Mouse (Mus musculus): ENCODE data around the gene Exosc1.

Gene Exosc1

GRCm38 (mm10) chr19:41888191-41888590 is 45.0 kb downstream of the Exosc1 start:
- in situ Hi-C loops (cut with MboI; ENCODE audit: unreplicated experiment in 2 of 2) = no loop called here

GRCm38 (mm10) chr19:41883882-41884281 is 49.3 kb downstream of the Exosc1 start:
- in situ Hi-C loops (cut with MboI; ENCODE audit: unreplicated experiment in 2 of 2) = no loop called here

- in situ Hi-C loops (cut with MboI; ENCODE audit: unreplicated experiment in 2 of 2) = no loop called here
Measured at GRCm38 (mm10) chr19:41881842-41882241, 51.4 kb downstream of the Exosc1 start.

- in situ Hi-C loops (cut with MboI; ENCODE audit: unreplicated experiment in 2 of 2) = no loop called here
Measured at GRCm38 (mm10) chr19:41874356-41874755, 58.9 kb downstream of the Exosc1 start.

Data from v-Abl transformed pro-B cells (cell line).